Mouse (Mus musculus): ENCODE data around the gene Nol9. TPM values are rescaled to one million over a fixed set of nuclear protein-coding genes. Genes with fewer than 3 reads are reported as not detected.
"Not testable (repeated sequence)": the region's sequence is repeated elsewhere in the genome, so short reads cannot be mapped to it uniquely, and the experiment has no call there.

The Nol9 gene
- polyA plus RNA-seq, 1 experiment from 2014 or later: 26.4 TPM

DNA sequence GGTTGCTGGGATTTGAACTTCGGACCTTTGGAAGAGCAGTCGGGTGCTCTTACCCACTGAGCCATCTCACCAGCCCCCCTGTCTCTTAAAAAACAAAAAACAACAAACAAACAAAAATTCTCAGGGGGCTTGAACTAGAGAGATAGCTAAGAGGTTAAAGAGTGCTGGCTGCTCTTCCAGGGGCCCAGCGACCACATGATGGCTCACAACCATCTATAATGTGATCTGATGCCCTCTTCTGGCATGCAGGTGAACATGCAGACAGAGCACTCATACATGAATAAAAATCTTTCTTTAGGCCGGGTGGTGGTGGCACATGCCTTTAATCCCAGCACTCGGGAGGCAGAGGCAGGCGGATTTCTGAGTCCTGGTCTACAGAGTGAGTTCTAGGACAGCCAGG is 2.7 kb upstream of the Nol9 start:
- H3K4me2 ChIP-seq; H3K36me3 ChIP-seq; H3K9ac ChIP-seq; H3K27ac ChIP-seq (replicated peaks); H3K27me3 ChIP-seq; H3K4me3 ChIP-seq; ATAC-seq (ENCODE audit: low read depth); H3K9me3 ChIP-seq: not testable (repeated sequence)
- H3K4me1 ChIP-seq (replicated peaks): peaks cover 21% of the 10 kb centered on the region
- WGBS: 86% methylated on average over 6 of the region's 6 CpGs

DNA sequence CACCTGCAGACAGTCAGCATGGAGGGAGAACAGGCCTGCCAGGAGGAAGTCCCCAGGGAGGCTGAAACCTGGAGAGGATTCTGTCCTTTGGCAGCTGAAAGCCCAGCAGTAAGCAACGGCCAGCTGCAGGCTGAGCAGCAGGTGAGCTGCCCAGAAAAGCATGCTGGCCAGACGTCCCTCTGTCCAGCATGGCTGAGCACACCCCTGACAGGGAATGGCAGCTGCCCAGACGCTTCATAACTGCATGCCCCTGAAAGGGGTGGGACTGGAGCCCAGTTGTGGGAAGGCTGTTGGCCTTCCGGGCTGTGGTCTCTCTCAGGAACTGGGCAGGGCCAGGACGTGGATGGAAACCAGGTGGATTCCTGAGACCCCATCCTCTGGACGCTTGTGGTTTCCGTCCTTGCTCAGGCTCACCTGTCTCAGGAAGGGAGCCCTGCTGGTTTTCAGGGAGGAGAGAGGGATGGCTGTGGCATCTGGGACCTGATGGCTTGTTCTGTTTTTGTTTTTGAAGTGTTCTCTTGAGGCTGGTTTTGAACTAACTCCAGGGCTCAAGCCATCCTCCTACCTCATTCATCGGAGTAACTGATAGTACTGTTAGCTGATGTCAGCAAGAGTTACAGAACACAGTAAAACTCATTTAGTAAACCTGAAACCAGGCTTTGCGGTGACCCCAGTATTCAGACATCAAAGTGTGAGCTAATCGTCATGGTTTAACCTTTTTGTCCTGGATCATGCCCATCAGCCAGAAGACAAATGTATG is 716 bp upstream of the Nol9 start, which contains the start of gene Tas1r1:
Gene Tas1r1, minus strand, starts transcription at position 344 of the 760 bp plus-strand sequence.
- Histone ChIP-seq H3K27me3 (no peaks in the 10 kb centered on the region), H3K4me2 (peak within 1 kb of the TSS; percentile 98), H3K36me3 (peaks cover 25% of the 10 kb centered on the region), H3K27ac (replicated peaks) (no peak within 1 kb of the TSS), H3K4me1 (replicated peaks) (peaks cover 21% of the 10 kb centered on the region), H3K4me3 (peak within 1 kb of the TSS; percentile 99), H3K9me3 (no peaks in the 10 kb centered on the region), H3K9ac (peak within 1 kb of the TSS; percentile 96)
- 53% methylated on average over 10 of the region's 10 CpGs for WGBS
- ATAC-seq (ENCODE audit: low read depth): no peak

DNA sequence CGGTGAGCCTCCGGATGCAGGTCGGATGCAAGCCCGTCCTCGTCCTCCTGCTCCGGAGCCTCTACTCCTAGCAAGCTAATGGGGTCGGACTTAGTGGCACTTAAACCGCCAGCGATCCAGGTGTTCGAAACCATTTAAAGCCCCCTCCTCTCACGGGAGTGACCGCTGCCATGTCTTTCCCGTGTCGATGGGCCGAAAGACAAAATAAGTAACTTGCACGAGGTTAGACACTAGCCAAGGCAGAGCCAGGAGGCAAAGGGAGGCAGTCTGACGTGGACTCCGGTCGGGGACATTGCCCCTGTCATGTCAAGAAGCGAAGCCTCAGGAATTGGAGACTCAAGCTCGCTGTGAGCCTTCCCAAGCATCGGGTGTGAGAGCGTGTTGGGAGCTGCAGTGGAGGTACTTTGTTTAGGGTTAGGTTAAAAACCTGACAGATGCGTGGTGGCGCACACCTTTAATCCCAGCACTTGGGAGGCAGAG is 750 bp downstream of the Nol9 start:
- Histone ChIP-seq H3K4me2 (peak overlapping the region; percentile 98), H3K9me3 (no peaks in the 10 kb centered on the region), H3K27ac (replicated peaks) (no peak overlapping the region), H3K4me1 (replicated peaks) (peaks cover 21% of the 10 kb centered on the region), H3K9ac (peak overlapping the region; percentile 96), H3K36me3 (peaks cover 40% of the 10 kb centered on the region), H3K4me3 (peak overlapping the region; percentile 99), H3K27me3 (no peaks in the 10 kb centered on the region)
- 5% methylated on average over 25 of the region's 25 CpGs for WGBS
- no peak for ATAC-seq (ENCODE audit: low read depth)

DNA sequence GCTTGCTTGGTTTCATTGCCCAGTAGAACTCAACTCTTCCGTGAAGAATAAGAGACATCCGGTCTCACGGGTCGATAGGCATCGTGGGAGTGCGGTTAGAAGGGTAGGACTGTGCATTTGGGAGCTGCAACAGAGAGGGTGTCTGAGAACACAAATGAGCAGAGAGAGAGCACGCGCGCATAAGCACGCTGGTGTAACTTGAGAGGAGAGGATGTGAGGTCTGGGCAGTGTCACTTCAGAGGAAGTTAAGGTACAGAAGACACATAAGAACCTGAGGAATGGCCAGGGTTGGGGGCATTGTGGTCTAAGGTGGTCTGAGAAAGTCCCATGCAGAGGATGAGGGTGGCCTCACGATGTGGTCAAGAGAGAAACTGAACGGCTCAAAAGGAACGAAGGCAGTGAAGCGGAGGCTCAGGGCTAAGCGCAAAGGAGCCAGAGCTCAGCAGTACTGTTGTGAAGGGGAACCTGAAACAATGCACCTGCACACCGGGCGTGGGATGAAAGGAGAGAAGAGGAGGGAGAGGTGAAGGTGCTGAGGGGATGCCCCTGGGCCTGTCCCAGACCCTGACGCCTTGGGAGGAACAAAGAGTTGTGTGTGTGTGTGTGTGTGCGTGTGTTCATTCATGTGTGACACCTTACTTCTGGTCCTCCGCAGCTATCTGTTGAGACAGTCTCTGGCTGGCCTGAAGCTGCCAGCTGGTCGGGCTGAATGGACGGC is 3.0 kb downstream of the Nol9 start:
- Histone ChIP-seq H3K36me3 (peaks cover 60% of the 10 kb centered on the region), H3K27me3 (no peaks in the 10 kb centered on the region), H3K4me2 (no peak overlapping the region), H3K4me3 (no peak overlapping the region), H3K9ac (no peak overlapping the region), H3K4me1 (replicated peaks) (peaks cover 21% of the 10 kb centered on the region), H3K27ac (replicated peaks) (no peak overlapping the region), H3K9me3 (no peaks in the 10 kb centered on the region)
- 96% methylated on average over 22 of the region's 22 CpGs for WGBS
- no peak for ATAC-seq (ENCODE audit: low read depth)

DNA sequence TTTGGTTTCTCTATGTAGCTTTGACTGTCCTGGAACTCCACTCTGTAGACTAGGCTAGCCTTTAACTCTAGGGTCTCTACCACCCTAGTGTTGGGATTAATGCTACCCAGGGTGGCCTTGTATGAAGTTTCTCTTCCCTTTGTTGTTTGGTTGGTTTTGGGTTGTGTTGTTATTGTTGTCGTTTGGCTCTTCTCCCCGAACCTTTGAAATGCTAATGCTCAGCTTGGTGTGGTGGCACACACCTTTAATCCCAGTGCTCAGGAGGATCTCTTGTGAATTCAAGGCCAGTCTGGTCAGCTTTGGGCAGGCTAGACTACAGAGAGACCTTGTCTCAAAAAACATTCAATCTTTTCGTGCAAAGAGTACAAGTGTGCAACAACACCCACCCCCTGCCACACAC is 4.0 kb downstream of the Nol9 start:
- 88% methylated on average over 3 of the region's 3 CpGs for WGBS
- H3K36me3 ChIP-seq: peaks cover 71% of the 10 kb centered on the region
- no peak overlapping the region for H3K27ac ChIP-seq (replicated peaks)
- no peak overlapping the region for H3K4me3 ChIP-seq
- H3K4me1 ChIP-seq (replicated peaks): peaks cover 21% of the 10 kb centered on the region
- no peak overlapping the region for H3K4me2 ChIP-seq
- no peak overlapping the region for H3K9ac ChIP-seq
- no peaks in the 10 kb centered on the region for H3K9me3 ChIP-seq
- no peak for ATAC-seq (ENCODE audit: low read depth)
- no peaks in the 10 kb centered on the region for H3K27me3 ChIP-seq

DNA sequence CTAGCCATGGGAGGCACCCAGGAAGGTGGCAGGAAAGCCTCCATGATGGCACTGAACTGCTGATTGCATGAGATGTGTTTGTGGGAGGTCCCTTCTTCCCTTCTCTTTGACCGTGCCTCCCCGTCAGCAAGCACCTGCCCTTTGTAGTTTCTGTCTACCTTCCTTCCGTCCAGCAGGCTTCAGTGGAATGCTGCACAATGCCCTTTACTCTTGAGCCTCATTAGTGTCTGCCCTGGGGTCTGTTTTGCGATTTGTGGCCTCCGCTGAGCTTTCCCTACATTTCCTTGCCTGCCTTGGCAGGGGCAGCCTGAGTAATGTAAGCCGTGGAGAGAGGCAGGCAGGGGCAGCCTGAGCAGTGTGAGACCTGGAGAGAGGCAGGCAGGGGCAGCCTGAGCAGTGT is 5.5 kb downstream of the Nol9 start:
- no peak overlapping the region for H3K4me3 ChIP-seq
- 85% methylated on average over 6 of the region's 6 CpGs for WGBS
- no peak overlapping the region for H3K9ac ChIP-seq
- no peaks in the 10 kb centered on the region for H3K27me3 ChIP-seq
- peaks cover 13% of the 10 kb centered on the region for H3K4me1 ChIP-seq (replicated peaks)
- no peak overlapping the region for H3K4me2 ChIP-seq
- no peak for ATAC-seq (ENCODE audit: low read depth)
- H3K27ac ChIP-seq (replicated peaks): no peak overlapping the region
- peaks cover 83% of the 10 kb centered on the region for H3K36me3 ChIP-seq
- no peaks in the 10 kb centered on the region for H3K9me3 ChIP-seq

DNA sequence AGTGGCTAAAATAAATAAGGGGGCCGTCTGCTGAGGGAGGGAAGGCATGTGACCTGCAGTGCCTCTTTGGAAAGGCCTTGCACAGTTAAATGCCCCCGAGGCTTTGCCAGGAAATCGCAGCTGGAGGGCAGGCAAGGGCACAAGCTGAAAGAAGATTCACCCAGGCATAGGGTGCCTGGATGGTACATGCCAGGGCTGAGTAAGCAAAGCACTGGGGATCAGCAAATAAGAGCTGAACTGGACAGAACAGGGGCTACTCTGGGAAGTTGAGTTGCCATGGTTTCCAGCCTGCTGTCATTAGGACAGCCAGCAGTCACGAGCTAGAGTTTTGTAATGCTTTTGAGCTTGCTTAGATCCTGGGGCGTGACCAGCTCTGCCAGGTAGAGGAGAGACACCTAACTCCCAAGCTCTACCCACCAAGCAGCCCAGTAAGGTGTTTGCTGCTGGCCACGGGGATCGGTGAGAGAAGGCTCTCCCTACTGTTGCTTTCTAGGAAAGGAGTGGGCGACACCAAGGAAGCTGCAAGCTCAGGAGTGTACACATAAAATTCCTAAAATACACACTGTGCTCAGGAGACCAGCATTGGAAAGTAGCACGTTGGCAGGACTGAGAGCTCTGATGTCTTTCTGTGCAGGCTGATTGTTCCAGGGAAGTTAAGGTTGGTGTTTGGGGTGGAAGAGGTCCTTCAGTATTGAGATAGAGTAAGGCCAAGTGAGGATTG is 23.4 kb downstream of the Nol9 start:
- 75% methylated on average over 9 of the region's 9 CpGs for WGBS
- H3K4me2 ChIP-seq: no peak overlapping the region
- no peak overlapping the region for H3K27ac ChIP-seq (replicated peaks)
- H3K27me3 ChIP-seq: no peaks in the 10 kb centered on the region
- no peak overlapping the region for H3K9ac ChIP-seq
- H3K4me1 ChIP-seq (replicated peaks): no peaks in the 10 kb centered on the region
- no peaks in the 10 kb centered on the region for H3K9me3 ChIP-seq
- no peak for ATAC-seq (ENCODE audit: low read depth)
- no peak overlapping the region for H3K4me3 ChIP-seq
- peaks cover 39% of the 10 kb centered on the region for H3K36me3 ChIP-seq

DNA sequence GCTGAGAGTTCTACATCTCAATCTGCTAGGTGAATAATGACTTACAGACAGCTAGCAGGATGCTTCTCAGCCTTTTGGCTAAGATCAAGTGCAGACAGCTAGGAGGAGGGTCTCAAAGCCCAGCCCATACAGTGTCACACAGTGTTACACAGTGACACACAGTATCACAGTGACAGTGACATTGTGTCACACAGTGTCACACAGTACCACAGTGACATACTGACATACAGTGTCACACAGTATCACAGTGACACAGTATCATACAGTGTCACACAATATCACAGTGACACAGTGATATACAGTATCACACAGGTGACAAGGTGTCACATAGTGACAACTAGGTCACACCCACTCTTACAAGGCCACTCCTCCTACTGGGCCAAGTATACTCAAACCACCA is 28.2 kb downstream of the Nol9 start:
- Histone ChIP-seq H3K4me3 (no peak overlapping the region), H3K27ac (replicated peaks) (no peak overlapping the region), H3K9ac (no peak overlapping the region), H3K36me3 (no peaks in the 10 kb centered on the region), H3K27me3 (no peaks in the 10 kb centered on the region), H3K9me3 (no peaks in the 10 kb centered on the region), H3K4me1 (replicated peaks) (peaks cover 5% of the 10 kb centered on the region), H3K4me2 (no peak overlapping the region)
- no peak; the same call in 1 of the 2 replicates for ATAC-seq (ENCODE audit: low read depth)

DNA sequence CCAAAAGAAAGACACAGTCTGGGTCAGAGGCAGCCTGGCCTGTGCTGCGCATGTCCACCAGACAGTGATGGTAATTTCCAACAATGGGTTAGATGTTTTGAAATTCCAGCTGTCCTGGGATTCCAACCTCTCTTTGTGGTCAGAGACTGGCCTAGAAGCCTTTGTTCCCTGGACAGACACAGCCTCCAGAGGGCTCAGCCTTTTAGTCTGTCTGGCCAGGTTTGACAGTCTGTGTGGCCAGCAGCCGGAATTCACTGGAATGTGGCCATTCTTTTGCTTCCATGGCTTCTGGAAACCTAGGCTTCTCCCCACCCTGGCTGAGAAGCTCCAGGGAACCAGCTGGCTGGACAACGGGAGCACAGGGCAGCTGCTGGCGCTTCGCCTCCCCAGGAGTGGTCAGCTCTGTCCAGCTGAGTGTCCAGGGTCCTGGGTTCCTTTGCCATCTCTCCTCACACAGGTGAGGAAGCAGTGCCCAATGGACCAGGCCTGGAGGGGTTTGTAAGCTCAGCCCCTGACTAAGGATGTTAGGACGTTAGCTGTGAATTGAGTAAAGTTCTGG is 29.1 kb downstream of the Nol9 start:
- 78% methylated on average over 6 of the region's 6 CpGs for whole genome bisulfite sequencing
- no peaks in the 10 kb centered on the region for H3K36me3 ChIP-seq

DNA sequence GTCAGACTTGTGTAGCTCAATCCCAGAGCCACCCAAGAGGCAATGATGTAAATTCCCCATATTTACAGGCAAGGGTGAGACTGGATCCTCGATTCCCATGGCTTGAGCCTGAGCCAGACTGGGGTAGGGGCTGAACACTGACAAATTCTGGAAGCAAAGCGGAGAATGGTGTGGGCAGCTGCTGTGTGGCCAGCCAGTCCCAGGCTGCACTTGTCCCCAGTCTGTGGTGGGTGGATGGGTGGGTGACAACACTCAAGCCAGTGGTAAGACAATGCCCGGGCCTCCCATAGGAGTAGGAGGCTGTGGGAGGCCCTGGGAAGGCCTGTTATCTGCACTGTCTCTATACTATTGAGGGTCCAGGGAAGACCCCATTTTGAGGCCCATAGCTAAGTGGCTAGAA is 30.1 kb downstream of the Nol9 start:
- no peak overlapping the region for H3K27ac ChIP-seq (replicated peaks)
- no peaks in the 10 kb centered on the region for H3K36me3 ChIP-seq
- H3K4me1 ChIP-seq (replicated peaks): peaks cover 11% of the 10 kb centered on the region
- H3K27me3 ChIP-seq: no peaks in the 10 kb centered on the region
- no peak for ATAC-seq (ENCODE audit: low read depth)
- no peaks in the 10 kb centered on the region for H3K9me3 ChIP-seq
- 86% methylated on average over 3 of the region's 3 CpGs for WGBS
- H3K4me3 ChIP-seq: no peak overlapping the region
- no peak overlapping the region for H3K9ac ChIP-seq
- no peak overlapping the region for H3K4me2 ChIP-seq

More for the DNA sequence above, 29.1 kb downstream of the Nol9 start:
- peaks cover 11% of the 10 kb centered on the region for H3K4me1 ChIP-seq (replicated peaks)
- no peak for ATAC-seq (ENCODE audit: low read depth)
- H3K27me3 ChIP-seq: no peaks in the 10 kb centered on the region
- no peak overlapping the region for H3K9ac ChIP-seq
- H3K27ac ChIP-seq (replicated peaks): no peak overlapping the region
- H3K9me3 ChIP-seq: no peaks in the 10 kb centered on the region
- H3K4me2 ChIP-seq: no peak overlapping the region
- no peak overlapping the region for H3K4me3 ChIP-seq

DNA sequence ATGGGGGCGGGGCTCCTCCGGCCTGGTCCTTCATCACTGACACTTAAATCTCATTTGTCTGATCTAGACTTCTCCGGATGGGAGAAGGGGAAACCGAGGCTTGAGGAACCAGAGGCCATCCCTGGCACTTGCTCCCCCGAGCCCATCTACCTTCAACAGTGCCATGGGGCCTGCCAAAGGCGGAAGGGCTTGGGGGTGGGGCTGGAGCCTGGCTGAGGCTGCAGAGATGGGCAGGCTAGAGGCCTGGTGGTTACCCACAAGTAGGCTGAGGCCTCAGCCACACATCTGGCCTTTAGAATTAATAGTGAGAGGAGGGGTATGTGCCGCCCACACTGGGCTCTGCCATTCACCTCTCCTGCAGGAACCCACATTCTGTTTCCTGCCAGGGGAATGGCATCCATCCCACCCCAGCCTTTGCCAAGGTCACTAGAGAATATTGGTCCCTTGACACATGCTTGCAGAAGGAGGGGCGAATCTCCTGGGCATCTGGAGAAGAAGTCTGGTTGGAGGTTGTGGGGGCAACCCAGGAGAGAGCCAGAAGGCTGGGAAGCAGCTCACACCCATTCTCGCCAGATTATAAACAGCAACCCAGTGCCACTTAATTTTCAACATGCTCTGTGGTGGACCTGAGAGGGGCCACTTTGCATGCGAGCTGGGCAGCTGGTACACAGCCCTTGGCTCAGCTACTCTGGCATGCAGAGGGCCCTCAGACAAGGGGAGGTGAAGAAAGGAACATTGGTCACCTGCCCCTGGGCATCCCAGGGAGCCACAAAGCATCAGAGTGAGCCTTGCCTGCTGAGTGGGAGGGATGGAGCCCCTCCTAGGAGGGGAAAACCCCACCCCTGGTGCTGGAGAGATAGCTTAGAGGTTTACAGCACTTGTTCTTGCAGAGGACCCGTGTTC is 31.6 kb downstream of the Nol9 start:
- no peaks in the 10 kb centered on the region for H3K9me3 ChIP-seq
- ATAC-seq (ENCODE audit: low read depth): no peak
- 77% methylated on average over 11 of the region's 11 CpGs for WGBS
- H3K4me2 ChIP-seq: no peak overlapping the region
- no peaks in the 10 kb centered on the region for H3K27me3 ChIP-seq
- no peak overlapping the region for H3K27ac ChIP-seq (replicated peaks)
- H3K4me3 ChIP-seq: no peak overlapping the region
- no peak overlapping the region for H3K9ac ChIP-seq
- H3K36me3 ChIP-seq: no peaks in the 10 kb centered on the region
- peaks cover 11% of the 10 kb centered on the region for H3K4me1 ChIP-seq (replicated peaks)

Measured in neural tube, embryonic 13.5 days (tissue).